Mouse (Mus musculus) kidney, adult 2 months (tissue): Measurements from ENCODE around the gene Lrrc32.

ENCODE experiments used
- CTCF ChIP-seq: fragments of 200-500 bp; conservative IDR thresholded peaks from 2 replicates; pipeline ENCODE4 v1.5.1; 2011; ENCODE audit warnings: low read depth, mild to moderate bottlenecking, control low read depth, low read length, moderate library complexity, mixed read lengths; ENCODE audit not compliant: insufficient read depth, insufficient read length
- POLR2A ChIP-seq: fragments of 200-500 bp; IDR thresholded peaks from one replicate; pipeline ENCODE4 v1.6.1; 2011; ENCODE audit warnings: low read depth, low read length, control low read depth

GRCm38 (mm10) chr7:98487202-98487980 lies 1.7 kb upstream of the Lrrc32 start:
- TF ChIP-seq CTCF, result no peak
- no peak for TF ChIP-seq POLR2A
